Mouse (Mus musculus): ENCODE measurements around the gene Ifnar2. TPM values are rescaled to one million over a fixed set of nuclear protein-coding genes. Genes with fewer than 3 reads are reported as not detected.

The Ifnar2 gene
- polyA plus RNA-seq, 1 experiment from 2014 or later: 51.2 TPM

GRCm38 (mm10) chr16:91406585-91407220 is 34.1 kb downstream of the Ifnar2 start:
- Histone ChIP-seq H3K4me2 (peak overlapping the region; percentile 81), H3K4me3 (peak overlapping the region; percentile 74), H3K27me3 (replicated peaks) (no peaks in the 10 kb centered on the region), H3K36me3 (peaks cover 48% of the 10 kb centered on the region), H3K4me1 (peaks cover 44% of the 10 kb centered on the region), H3K27ac (replicated peaks) (peak overlapping the region; percentile 87), H3K9me3 (no peaks in the 10 kb centered on the region), H3K9ac (peak overlapping the region; percentile 92)
- ATAC-seq (ENCODE audit: extremely low read depth, insufficient number of reproducible peaks, low FRiP score, low TSS enrichment): no peak
- WGBS: under 1% methylated on average over 13 of the region's 13 CpGs

- H3K27me3 ChIP-seq (replicated peaks): no peaks in the 10 kb centered on the region
- 62% methylated on average over 12 of the region's 12 CpGs for WGBS
These were observed 40.7 kb downstream of the Ifnar2 start for GRCm38 (mm10) chr16:91413102-91413844.

DNA sequence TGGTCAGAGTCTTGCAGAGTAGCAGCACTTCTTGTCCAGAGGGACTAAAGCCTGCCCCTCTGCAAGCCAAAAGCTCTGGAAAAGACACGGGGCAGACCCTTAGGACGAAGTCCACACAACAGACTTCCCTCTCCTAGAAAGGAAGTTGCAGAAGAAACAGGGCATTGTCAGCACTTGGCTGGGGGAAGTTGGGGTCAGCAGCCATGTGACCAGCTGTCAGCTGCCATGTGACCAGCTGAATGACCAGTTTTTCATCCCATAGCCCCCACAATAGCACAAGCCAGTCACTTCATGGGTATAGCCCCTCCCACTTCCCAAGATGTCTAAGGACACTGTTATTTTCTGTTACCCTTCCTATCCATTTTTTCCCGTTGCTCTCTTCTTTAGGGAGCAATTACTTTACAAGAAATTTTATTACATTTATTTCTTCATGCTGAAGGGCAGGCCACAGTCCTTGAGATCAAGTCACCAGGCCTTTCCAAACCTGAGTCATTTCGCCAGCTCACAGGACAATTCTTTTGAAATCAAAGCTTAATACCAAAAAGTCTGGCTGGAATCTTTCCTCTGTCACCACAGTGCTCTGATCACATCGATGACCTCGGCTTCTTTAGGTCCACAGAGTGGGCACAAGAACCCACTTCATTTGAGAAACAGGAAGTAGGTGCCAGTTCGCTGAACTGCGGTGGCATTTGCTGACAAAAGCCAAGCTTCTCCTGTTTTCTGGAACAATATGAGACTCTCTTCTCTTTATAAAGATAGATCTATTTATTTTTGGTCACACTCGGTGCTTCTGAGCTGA is 43.0 kb downstream of the Ifnar2 start:
- H3K36me3 ChIP-seq: peaks cover 86% of the 10 kb centered on the region
- 76% methylated on average over 9 of the region's 9 CpGs for WGBS
- no peak for ATAC-seq (ENCODE audit: extremely low read depth, insufficient number of reproducible peaks, low FRiP score, low TSS enrichment)
- no peaks in the 10 kb centered on the region for H3K9me3 ChIP-seq
- H3K4me3 ChIP-seq: no peak overlapping the region
- H3K4me1 ChIP-seq: peaks cover 40% of the 10 kb centered on the region
- H3K27me3 ChIP-seq (replicated peaks): no peaks in the 10 kb centered on the region
- H3K4me2 ChIP-seq: no peak overlapping the region
- H3K9ac ChIP-seq: no peak overlapping the region
- H3K27ac ChIP-seq (replicated peaks): peak overlapping the region; percentile 91

More at GRCm38 (mm10) chr16:91413102-91413844, 40.7 kb downstream of the Ifnar2 start:
- Histone ChIP-seq H3K4me1 (peaks cover 51% of the 10 kb centered on the region), H3K9me3 (no peaks in the 10 kb centered on the region), H3K4me2 (no peak overlapping the region), H3K4me3 (no peak overlapping the region), H3K36me3 (peaks cover 83% of the 10 kb centered on the region), H3K9ac (0 out of 2 replicates have a peak overlapping the region, but pooled peaks have one; percentile 24), H3K27ac (replicated peaks) (0 out of 2 replicates have a peak overlapping the region, but pooled peaks have one; percentile 17)
- no peak for ATAC-seq (ENCODE audit: extremely low read depth, insufficient number of reproducible peaks, low FRiP score, low TSS enrichment)

GRCm38 (mm10) chr16:91416357-91416756 is 43.8 kb downstream of the Ifnar2 start:
- 93% methylated on average over 6 of the region's 6 CpGs for WGBS
- ATAC-seq (ENCODE audit: extremely low read depth, insufficient number of reproducible peaks, low FRiP score, low TSS enrichment): no peak
- Histone ChIP-seq H3K9me3 (no peaks in the 10 kb centered on the region), H3K4me3 (no peak overlapping the region), H3K27me3 (replicated peaks) (no peaks in the 10 kb centered on the region), H3K27ac (replicated peaks) (peak overlapping the region; percentile 91), H3K4me2 (peak overlapping the region; percentile 48), H3K9ac (peak overlapping the region; percentile 35; the same call in 1 of the 2 replicates), H3K4me1 (peaks cover 33% of the 10 kb centered on the region), H3K36me3 (peaks cover 93% of the 10 kb centered on the region)

GRCm38 (mm10) chr16:91416938-91417337 is 44.4 kb downstream of the Ifnar2 start:
- peak; percentile 76; the same call in 1 of the 2 replicates for ATAC-seq (ENCODE audit: extremely low read depth, insufficient number of reproducible peaks, low FRiP score, low TSS enrichment)
- Histone ChIP-seq H3K9ac (peak overlapping the region; percentile 35), H3K27me3 (replicated peaks) (no peaks in the 10 kb centered on the region), H3K27ac (replicated peaks) (peak overlapping the region; percentile 91), H3K4me3 (no peak overlapping the region), H3K36me3 (peaks cover 93% of the 10 kb centered on the region), H3K9me3 (no peaks in the 10 kb centered on the region), H3K4me2 (peak overlapping the region; percentile 48), H3K4me1 (peaks cover 33% of the 10 kb centered on the region)
- 35% methylated on average over 7 of the region's 7 CpGs for WGBS

DNA sequence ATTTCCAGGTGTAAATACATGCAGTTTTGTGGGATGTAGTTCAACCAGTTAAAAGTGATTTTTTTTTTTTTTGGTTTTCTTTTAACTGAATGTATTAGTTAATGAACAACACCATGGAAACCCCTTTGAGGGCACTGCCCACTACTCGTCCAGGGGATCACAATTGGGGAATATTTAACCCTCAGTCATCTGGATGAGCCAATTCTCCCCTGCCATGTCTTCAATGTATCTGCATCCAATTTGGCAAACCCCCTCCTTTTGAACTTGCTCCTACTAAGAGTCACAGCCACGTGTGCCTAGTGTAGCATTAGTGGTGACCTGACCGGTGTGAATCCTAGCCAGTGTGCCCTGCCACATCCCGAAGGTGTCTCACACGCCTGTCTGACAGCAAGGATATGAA is 45.9 kb downstream of the Ifnar2 start:
- WGBS: 78% methylated on average over 5 of the region's 5 CpGs
- Histone ChIP-seq H3K27ac (replicated peaks) (no peak overlapping the region), H3K4me3 (no peak overlapping the region), H3K36me3 (peaks cover 92% of the 10 kb centered on the region), H3K9me3 (no peaks in the 10 kb centered on the region), H3K4me2 (no peak overlapping the region), H3K9ac (no peak overlapping the region), H3K27me3 (replicated peaks) (no peaks in the 10 kb centered on the region), H3K4me1 (peaks cover 28% of the 10 kb centered on the region)
- ATAC-seq (ENCODE audit: extremely low read depth, insufficient number of reproducible peaks, low FRiP score, low TSS enrichment): no peak

DNA sequence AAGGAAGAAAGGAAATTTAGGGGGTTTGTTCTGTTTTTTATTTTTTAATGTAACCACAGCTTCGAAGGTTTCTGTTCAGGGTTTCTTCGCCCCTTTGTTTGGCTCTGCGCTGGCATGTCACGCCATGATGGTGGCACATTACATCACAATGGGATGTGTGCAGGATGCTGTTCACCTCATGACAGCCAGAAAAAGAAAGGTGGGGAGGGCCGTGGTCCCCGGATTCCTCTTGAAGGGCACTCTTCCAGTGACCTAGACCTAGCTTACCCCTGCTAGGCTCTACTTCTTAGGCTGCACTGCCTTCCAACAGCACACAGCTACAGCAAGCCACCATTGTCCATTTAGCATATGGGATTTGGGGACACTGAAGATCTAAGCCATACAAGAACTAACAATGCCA is 53.2 kb downstream of the Ifnar2 start:
- Histone ChIP-seq H3K27ac (replicated peaks) (no peak overlapping the region), H3K4me2 (no peak overlapping the region), H3K9me3 (0 out of 2 replicates have a peak, but pooled peaks cover 6% of the 10 kb centered on the region), H3K27me3 (replicated peaks) (no peaks in the 10 kb centered on the region), H3K4me3 (no peak overlapping the region), H3K36me3 (peaks cover 69% of the 10 kb centered on the region), H3K4me1 (no peaks in the 10 kb centered on the region), H3K9ac (no peak overlapping the region)
- ATAC-seq (ENCODE audit: extremely low read depth, insufficient number of reproducible peaks, low FRiP score, low TSS enrichment): no peak
- whole genome bisulfite sequencing: 89% methylated on average over 6 of the region's 6 CpGs

DNA sequence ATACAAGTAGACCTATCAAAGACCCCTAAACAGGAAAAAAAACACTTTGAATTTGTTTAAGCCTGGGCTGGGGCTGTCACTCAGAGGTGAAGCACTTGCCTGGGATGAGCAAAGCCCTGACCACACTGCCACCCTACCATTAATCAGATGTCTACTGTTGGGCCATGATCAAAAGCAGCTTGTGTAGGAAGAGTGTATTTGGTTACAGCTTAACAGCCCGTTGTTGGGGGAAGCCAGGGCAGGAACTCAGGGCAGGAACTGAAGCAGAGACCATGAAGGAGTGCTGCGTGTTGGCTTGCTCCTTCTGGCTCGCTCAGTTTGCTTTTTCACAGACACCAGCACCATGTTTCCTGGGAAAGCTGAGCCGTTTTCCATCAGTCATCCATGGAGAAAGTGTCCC is 54.0 kb downstream of the Ifnar2 start:
- H3K4me1 ChIP-seq: no peaks in the 10 kb centered on the region
- H3K9me3 ChIP-seq: 0 out of 2 replicates have a peak, but pooled peaks cover 6% of the 10 kb centered on the region
- H3K4me3 ChIP-seq: no peak overlapping the region
- no peak for ATAC-seq (ENCODE audit: extremely low read depth, insufficient number of reproducible peaks, low FRiP score, low TSS enrichment)
- H3K36me3 ChIP-seq: peaks cover 61% of the 10 kb centered on the region
- H3K9ac ChIP-seq: no peak overlapping the region
- 85% methylated on average over 4 of the region's 4 CpGs for WGBS
- no peak overlapping the region for H3K27ac ChIP-seq (replicated peaks)
- H3K27me3 ChIP-seq (replicated peaks): no peaks in the 10 kb centered on the region
- H3K4me2 ChIP-seq: no peak overlapping the region

GRCm38 (mm10) chr16:91427461-91427860 is 54.9 kb downstream of the Ifnar2 start:
- WGBS: 61% methylated on average over 5 of the region's 5 CpGs
- H3K27me3 ChIP-seq (replicated peaks): no peaks in the 10 kb centered on the region
- peaks cover 53% of the 10 kb centered on the region for H3K36me3 ChIP-seq

GRCm38 (mm10) chr16:91428259-91428865 is 55.8 kb downstream of the Ifnar2 start:
- peaks cover 16% of the 10 kb centered on the region for H3K4me1 ChIP-seq
- 61% methylated on average over 8 of the region's 8 CpGs for WGBS
- no peak overlapping the region for H3K9ac ChIP-seq
- H3K4me2 ChIP-seq: no peak overlapping the region
- H3K4me3 ChIP-seq: no peak overlapping the region
- peaks cover 44% of the 10 kb centered on the region for H3K36me3 ChIP-seq
- ATAC-seq (ENCODE audit: extremely low read depth, insufficient number of reproducible peaks, low FRiP score, low TSS enrichment): no peak
- H3K27me3 ChIP-seq (replicated peaks): no peaks in the 10 kb centered on the region
- 0 out of 2 replicates have a peak, but pooled peaks cover 6% of the 10 kb centered on the region for H3K9me3 ChIP-seq
- no peak overlapping the region for H3K27ac ChIP-seq (replicated peaks)

More at GRCm38 (mm10) chr16:91427461-91427860, 54.9 kb downstream of the Ifnar2 start:
- no peak overlapping the region for H3K4me3 ChIP-seq
- peaks cover 7% of the 10 kb centered on the region for H3K4me1 ChIP-seq
- no peak for ATAC-seq (ENCODE audit: extremely low read depth, insufficient number of reproducible peaks, low FRiP score, low TSS enrichment)
- H3K9me3 ChIP-seq: 0 out of 2 replicates have a peak, but pooled peaks cover 6% of the 10 kb centered on the region
- no peak overlapping the region for H3K27ac ChIP-seq (replicated peaks)
- H3K9ac ChIP-seq: no peak overlapping the region
- H3K4me2 ChIP-seq: no peak overlapping the region
